Mouse (Mus musculus) neural tube, embryonic 14.5 days (tissue): ENCODE data around the gene Mrto4. TPM values are rescaled to one million over a fixed set of nuclear protein-coding genes. Genes with fewer than 3 reads are reported as not detected.

Experiments used
- ATAC-seq: fragments of 200-750 bp; cut with Nextera tagmentation; 2 replicates; pipeline ENCODE4 v1.8.0; 2017; ENCODE audit warnings: low read depth, mild to moderate bottlenecking, moderate TSS enrichment, moderate library complexity
- H3K27ac ChIP-seq: fragments of 300-500 bp; sonication (generic); 2 replicates; pipeline ENCODE4 v1.5.1; 2014; ENCODE audit warnings: low read depth, mild to moderate bottlenecking, control low read depth, low read length, moderate library complexity, mixed read lengths
- H3K27me3 ChIP-seq: fragments of 300-500 bp; sonication (generic); 2 replicates; pipeline ENCODE4 v1.6.1; 2014; ENCODE audit warnings: low read length; ENCODE audit not compliant: control insufficient read depth, insufficient read depth
- H3K36me3 ChIP-seq: fragments of 300-500 bp; sonication (generic); 2 replicates; pipeline ENCODE4 v1.6.1; 2014; ENCODE audit warnings: low read length, mixed read lengths; ENCODE audit not compliant: control insufficient read depth, insufficient read depth
- H3K4me1 ChIP-seq: fragments of 300-500 bp; sonication (generic); 2 replicates; pipeline ENCODE4 v1.6.1; 2014; ENCODE audit warnings: low read length; ENCODE audit not compliant: control insufficient read depth, insufficient read depth
- H3K4me2 ChIP-seq: fragments of 300-500 bp; sonication (generic); 2 replicates; pipeline ENCODE4 v1.6.1; 2014; ENCODE audit warnings: mild to moderate bottlenecking, low read depth, low read length, control low read depth
- H3K4me3 ChIP-seq: fragments of 300-500 bp; sonication (generic); 2 replicates; pipeline ENCODE4 v1.5.1; 2014; ENCODE audit warnings: low read depth, low read length, control low read depth, mixed read lengths
- H3K9ac ChIP-seq: fragments of 300-500 bp; sonication (generic); replicated peaks from 2 replicates; pipeline ENCODE4 v1.6.1; 2014; ENCODE audit warnings: low read depth, mild to moderate bottlenecking, control low read depth, low read length, mixed read lengths
- H3K9me3 ChIP-seq: fragments of 300-500 bp; sonication (generic); 2 replicates; pipeline ENCODE4 v1.6.1; 2016; ENCODE audit warnings: low read length; ENCODE audit not compliant: control insufficient read depth
- WGBS: fragments of 180-500 bp; shearing (Covaris S2); extraction: QIAGEN DNeasy Blood & Tissue Kit; methylation state at CpG from one replicate; pipeline ENCODE4 v1.1.7; 2014; 5-methylcytosine and 5-hydroxymethylcytosine counted together
- polyA plus RNA-seq: library from polyadenylated mRNA; unstranded; fragments of >200 nt; fragmentation: Nextera tagmentation; extraction: Ambion mirVana; gene quantifications from 2 replicates; pipeline ENCODE4 v1.2.1, GENCODE M21; 2014

Gene Mrto4
- polyA plus RNA-seq, 1 experiment from 2014 or later, result 77.4 TPM

- peak; percentile 48; the same call in 1 of the 2 replicates for ATAC-seq
- Histone ChIP-seq H3K9ac (peak overlapping the region; percentile 85), H3K4me2 (peak overlapping the region; percentile 80), H3K36me3 (peaks cover 9% of the 10 kb centered on the region; the same call in 1 of the 2 replicates), H3K27ac (peak overlapping the region; percentile 74), H3K9me3 (no peaks in the 10 kb centered on the region), H3K4me3 (peak overlapping the region; percentile 90), H3K27me3 (no peaks in the 10 kb centered on the region), H3K4me1 (peaks cover 13% of the 10 kb centered on the region; the same call in 1 of the 2 replicates)
- WGBS, result 4% methylated on average over 43 of the region's 44 CpGs
These were observed 28.5 kb upstream of the Mrto4 start for GRCm38 (mm10) chr4:139380775-139381451.

GRCm38 (mm10) chr4:139380207-139380748 is 27.9 kb upstream of the Mrto4 start:
- Histone ChIP-seq H3K27me3 (no peaks in the 10 kb centered on the region), H3K4me3 (peak overlapping the region; percentile 90), H3K4me2 (peak overlapping the region; percentile 60), H3K9me3 (no peaks in the 10 kb centered on the region), H3K36me3 (peaks cover 15% of the 10 kb centered on the region), H3K9ac (peak overlapping the region; percentile 85), H3K4me1 (peaks cover 13% of the 10 kb centered on the region; the same call in 1 of the 2 replicates), H3K27ac (peak overlapping the region; percentile 74)
- ATAC-seq, result peak; percentile 94
- under 1% methylated on average over 52 of the region's 54 CpGs for WGBS

GRCm38 (mm10) chr4:139379719-139380118 is 27.3 kb upstream of the Mrto4 start:
- no peaks in the 10 kb centered on the region for H3K27me3 ChIP-seq
- peak overlapping the region; percentile 90 for H3K4me3 ChIP-seq
- H3K4me2 ChIP-seq, result peak overlapping the region; percentile 60
- WGBS, result 14% methylated on average over 8 of the region's 8 CpGs
- no peak for ATAC-seq
- peaks cover 20% of the 10 kb centered on the region for H3K36me3 ChIP-seq
- peak overlapping the region; percentile 57 for H3K9ac ChIP-seq
- H3K27ac ChIP-seq, result peak overlapping the region; percentile 62
- no peaks in the 10 kb centered on the region for H3K9me3 ChIP-seq
- H3K4me1 ChIP-seq, result peaks cover 13% of the 10 kb centered on the region; the same call in 1 of the 2 replicates

- no peak overlapping the region for H3K4me2 ChIP-seq
- peaks cover 60% of the 10 kb centered on the region for H3K36me3 ChIP-seq
- no peak for ATAC-seq
- H3K27ac ChIP-seq, result no peak overlapping the region
- no peaks in the 10 kb centered on the region for H3K27me3 ChIP-seq
- 93% methylated on average over 10 of the region's 10 CpGs for WGBS
- H3K9ac ChIP-seq, result no peak overlapping the region
- no peak overlapping the region for H3K4me3 ChIP-seq
- no peaks in the 10 kb centered on the region for H3K9me3 ChIP-seq
- no peaks in the 10 kb centered on the region for H3K4me1 ChIP-seq
These were observed 21.2 kb upstream of the Mrto4 start for GRCm38 (mm10) chr4:139373531-139373930.

- WGBS, result 95% methylated on average over 4 of the region's 4 CpGs
- Histone ChIP-seq H3K4me3 (no peak overlapping the region), H3K4me2 (no peak overlapping the region), H3K9me3 (no peaks in the 10 kb centered on the region), H3K9ac (no peak overlapping the region), H3K27me3 (no peaks in the 10 kb centered on the region), H3K4me1 (no peaks in the 10 kb centered on the region), H3K36me3 (peaks cover 64% of the 10 kb centered on the region), H3K27ac (no peak overlapping the region)
- no peak for ATAC-seq
These were observed 20.8 kb upstream of the Mrto4 start for GRCm38 (mm10) chr4:139373130-139373529.

GRCm38 (mm10) chr4:139368038-139368437 is 15.7 kb upstream of the Mrto4 start:
- ATAC-seq, result no peak

GRCm38 (mm10) chr4:139367336-139367735 is 15.0 kb upstream of the Mrto4 start:
- Histone ChIP-seq H3K36me3 (peaks cover 85% of the 10 kb centered on the region), H3K9ac (no peak overlapping the region), H3K9me3 (no peaks in the 10 kb centered on the region), H3K4me1 (no peaks in the 10 kb centered on the region), H3K4me2 (no peak overlapping the region), H3K27me3 (no peaks in the 10 kb centered on the region), H3K4me3 (no peak overlapping the region), H3K27ac (no peak overlapping the region)
- 96% methylated on average over 3 of the region's 3 CpGs for WGBS
- ATAC-seq, result no peak

More at GRCm38 (mm10) chr4:139368038-139368437, 15.7 kb upstream of the Mrto4 start:
- no peaks in the 10 kb centered on the region for H3K27me3 ChIP-seq
- no peak overlapping the region for H3K4me3 ChIP-seq
- no peaks in the 10 kb centered on the region for H3K9me3 ChIP-seq
- H3K4me1 ChIP-seq, result no peaks in the 10 kb centered on the region
- no peak overlapping the region for H3K4me2 ChIP-seq
- WGBS, result over 99% methylated on average over 5 of the region's 5 CpGs
- no peak overlapping the region for H3K9ac ChIP-seq
- peaks cover 79% of the 10 kb centered on the region for H3K36me3 ChIP-seq
- H3K27ac ChIP-seq, result no peak overlapping the region

GRCm38 (mm10) chr4:139360761-139361548 is 8.6 kb upstream of the Mrto4 start:
- 93% methylated on average over 11 of the region's 11 CpGs for WGBS
- Histone ChIP-seq H3K4me2 (no peak overlapping the region), H3K9me3 (no peaks in the 10 kb centered on the region), H3K36me3 (peaks cover 61% of the 10 kb centered on the region), H3K9ac (no peak overlapping the region), H3K4me3 (no peak overlapping the region), H3K27me3 (no peaks in the 10 kb centered on the region), H3K4me1 (no peaks in the 10 kb centered on the region), H3K27ac (no peak overlapping the region)
- ATAC-seq, result no peak

GRCm38 (mm10) chr4:139357211-139357610 is 4.8 kb upstream of the Mrto4 start:
- no peak for ATAC-seq
- H3K9ac ChIP-seq, result no peak overlapping the region
- 97% methylated on average over 3 of the region's 3 CpGs for WGBS
- H3K36me3 ChIP-seq, result peaks cover 31% of the 10 kb centered on the region
- H3K27ac ChIP-seq, result no peak overlapping the region
- no peak overlapping the region for H3K4me3 ChIP-seq
- H3K9me3 ChIP-seq, result no peaks in the 10 kb centered on the region
- H3K4me1 ChIP-seq, result peaks cover 4% of the 10 kb centered on the region; the same call in 1 of the 2 replicates
- H3K27me3 ChIP-seq, result no peaks in the 10 kb centered on the region
- no peak overlapping the region for H3K4me2 ChIP-seq
